Mouse (Mus musculus): ENCODE data around the gene Fbxl18.
A peak's percentile ranks its signal among the peaks of the same experiment; 100 is the strongest.

DNA sequence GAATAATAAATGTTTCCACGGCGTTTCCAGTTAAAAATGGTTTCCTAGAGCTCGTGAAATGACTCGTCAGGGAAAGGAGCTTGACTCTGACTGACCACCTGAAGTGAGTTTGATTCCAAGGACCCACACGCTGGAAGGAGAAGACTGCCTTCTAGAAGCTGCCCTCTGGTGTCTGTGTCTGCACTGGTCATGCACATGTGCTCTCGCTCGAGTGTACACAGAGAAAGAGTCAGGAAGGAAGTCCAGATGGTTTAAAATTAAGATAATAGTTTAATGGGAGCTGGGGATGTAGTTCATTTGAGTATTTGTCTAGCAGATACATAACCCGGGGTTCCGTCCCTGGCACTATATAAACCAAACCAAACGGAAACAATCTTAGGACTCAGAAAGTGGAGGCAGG, 971 bp upstream of the Fbxl18 start:
- TF ChIP-seq CTCF (IDR thresholded peaks at IDR 0.05; ENCODE audit: control insufficient read depth, insufficient read depth, insufficient read length), result no peak
- TF ChIP-seq USF1 (IDR thresholded peaks at IDR 0.05; ENCODE audit: low read depth), result no peak
- TF ChIP-seq FOSL1 (IDR thresholded peaks at IDR 0.05; ENCODE audit: insufficient read depth, low read length, poor library complexity, severe bottlenecking), result no peak
- TF ChIP-seq MAX (IDR thresholded peaks at IDR 0.05), result peak; percentile 21
- TF ChIP-seq CEBPB (IDR thresholded peaks at IDR 0.05; ENCODE audit: low read depth), result no peak
- TF ChIP-seq MYOD1 (IDR thresholded peaks at IDR 0.05; ENCODE audit: control insufficient read depth, insufficient read length, low read depth), result no peak
- no peak for TF ChIP-seq MYOG (IDR thresholded peaks at IDR 0.05; ENCODE audit: control insufficient read depth, extremely low read depth, insufficient read length)

Measured in C2C12 (cell line).